7 mouse cellular contexts compared by ENCODE assay signal in the genomic region with DNA sequence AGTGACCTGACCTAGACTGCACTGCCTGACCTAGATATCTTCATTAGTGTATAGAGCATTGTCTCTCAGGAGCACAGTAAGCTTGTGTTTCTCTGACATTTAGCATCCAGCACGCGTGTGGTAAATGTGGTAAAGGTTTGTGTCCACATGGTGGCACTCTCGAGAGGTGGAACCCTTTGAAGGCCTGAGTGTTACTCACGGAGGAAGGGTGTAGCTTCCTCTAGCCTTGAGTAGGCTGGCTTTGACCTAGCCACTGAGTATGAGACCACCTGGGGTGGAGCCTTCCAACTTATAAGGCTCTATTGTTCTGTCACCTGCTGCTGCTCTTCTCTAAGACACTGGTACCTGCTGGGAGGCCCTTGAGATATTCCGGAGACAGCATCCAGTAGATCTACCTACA. TPM values are rescaled to one million over a fixed set of nuclear protein-coding genes. Genes with fewer than 3 reads are reported as not detected.
DNase-seq lines count a peak whose midpoint lies in the region; ATAC-seq lines count a peak whose summit lies in the region.

No protein-coding gene starts in this region.

- no peaks in the 10 kb centered on the region for H3K9me3 ChIP-seq in kidney, embryonic 16.5 days (ENCODE audit: low read length)

- no peak overlapping the region for H3K9ac ChIP-seq in kidney, embryonic 16.5 days (replicated peaks; ENCODE audit: low read length)

- DNase-seq in urinary bladder, postnatal 14 days (ENCODE audit: low spot score): peak; percentile 67
- DNase-seq in urinary bladder, postnatal 4 days (ENCODE audit: low spot score in 2 of 2): no peak
- peak; percentile 75 for DNase-seq in adrenal gland, adult 8-10 months
- DNase-seq in gastrocnemius, postnatal 25 days: peak; percentile 40
- peak; percentile 87 for DNase-seq in lung, postnatal 10 days
- peak; percentile 84 to 85 for DNase-seq in spleen, postnatal 36 days (ENCODE audit: low spot score in 2 of 2)

- WGBS in kidney, embryonic 16.5 days: 23% methylated on average over 5 of the region's 5 CpGs

- no peaks in the 10 kb centered on the region for H3K4me1 ChIP-seq in kidney, embryonic 16.5 days (ENCODE audit: insufficient read depth, low read length)

- no peaks in the 10 kb centered on the region for H3K27me3 ChIP-seq in kidney, embryonic 16.5 days (ENCODE audit: insufficient read depth, low read length)

- H3K36me3 ChIP-seq in kidney, embryonic 16.5 days (ENCODE audit: insufficient read depth, low read length): peaks cover 11% of the 10 kb centered on the region; the same call in 1 of the 2 replicates

- H3K27ac ChIP-seq in kidney, embryonic 16.5 days (ENCODE audit: low read length): no peak overlapping the region

- ATAC-seq in kidney, embryonic 16.5 days (ENCODE audit: low FRiP score, low TSS enrichment): 0 out of 2 replicates have a peak, but pooled peaks have one; percentile 31

- no peak overlapping the region for H3K4me3 ChIP-seq in kidney, embryonic 16.5 days (ENCODE audit: low read length)

- H3K4me2 ChIP-seq in kidney, embryonic 16.5 days (replicated peaks; ENCODE audit: low read depth, low read length): no peak overlapping the region

RNA-seq across cellular contexts. Expression of a gene that starts 5.6 kb away (rescaled TPM):
- 100 to 1,000 TPM; 136 to 188 (median 157) TPM for total RNA-seq in adrenal gland, adult 8-10 months (2022)
- total RNA-seq in gastrocnemius, postnatal 25 days (2021): 1 to 10 TPM; 6.0 to 7.9 TPM
- 17.0 and 17.8 TPM in 2 replicates for polyA plus RNA-seq in kidney, embryonic 16.5 days (2015; fragmentation: Nextera tagmentation; extraction: Ambion mirVana)

RNA-seq across cellular contexts. Expression of a gene that starts 23.6 kb away (rescaled TPM):
- total RNA-seq in adrenal gland, adult 8-10 months (2022): 10 to 100 TPM in 3 of 4 experiments, 1 to 10 TPM in 1; 9.1 to 16.0 (median 12.9) TPM
- total RNA-seq in gastrocnemius, postnatal 25 days (2021): 1 to 10 TPM; 2.4 to 3.5 TPM
- polyA plus RNA-seq in kidney, embryonic 16.5 days (2015; fragmentation: Nextera tagmentation; extraction: Ambion mirVana): 16.7 and 17.4 TPM in 2 replicates

RNA-seq across cellular contexts. Expression of a gene that starts 26.9 kb away (rescaled TPM):
- total RNA-seq in adrenal gland, adult 8-10 months (2022): not detected
- total RNA-seq in gastrocnemius, postnatal 25 days (2021): not detected
- polyA plus RNA-seq in kidney, embryonic 16.5 days (2015; fragmentation: Nextera tagmentation; extraction: Ambion mirVana): not detected in 2 replicates

RNA-seq across cellular contexts. Expression of a gene that starts 38.4 kb away (rescaled TPM):
- 100 to 1,000 TPM; 128 to 260 (median 184) TPM for total RNA-seq in adrenal gland, adult 8-10 months (2022)
- total RNA-seq in gastrocnemius, postnatal 25 days (2021): 10 to 100 TPM in 1 of 2 experiments, 1 to 10 TPM in 1; 8.6 to 10.8 TPM
- polyA plus RNA-seq in kidney, embryonic 16.5 days (2015; fragmentation: Nextera tagmentation; extraction: Ambion mirVana): 143 and 158 TPM in 2 replicates

Comparison
In these comparisons a context has a peak if more than half of its experiments do, and no peak if none do; other contexts are left out.
1. DNase-seq: peak in urinary bladder, postnatal 14 days (single experiment), adrenal gland, adult 8-10 months (single experiment), gastrocnemius, postnatal 25 days (single experiment), lung, postnatal 10 days (single experiment) and spleen, postnatal 36 days (2 of 2); none in urinary bladder, postnatal 4 days (0 of 2).
2. RNA of a gene that starts 5.6 kb away (total RNA-seq): 136 to 188 TPM in adrenal gland, adult 8-10 months; 6.0 to 7.9 TPM in gastrocnemius, postnatal 25 days; every median in the first group is over 10 times any median in the second.